Mouse (Mus musculus) liver, embryonic 14.5 days (tissue): ENCODE data around the gene Cacna1g.

Experiments
- CTCF ChIP-seq: IDR thresholded peaks from 2 replicates; pipeline ENCODE4 v1.5.1; 2016; ENCODE audit warnings: antibody characterized with exemption, low read depth, control low read depth
- EP300 ChIP-seq: IDR thresholded peaks from 2 replicates; pipeline ENCODE4 v1.6.1; 2016; ENCODE audit warnings: antibody characterized with exemption, low read depth

- TF ChIP-seq CTCF (no peak), EP300 (no peak)
Measured at GRCm38 (mm10) chr11:94423855-94424254, 50.1 kb downstream of the Cacna1g start.
